Mouse (Mus musculus): ENCODE data around the gene Fam216a. TPM values are rescaled to one million over a fixed set of nuclear protein-coding genes. Genes with fewer than 3 reads are reported as not detected.
A peak's percentile ranks its signal among the peaks of the same experiment; 100 is the strongest.

The Fam216a gene
- polyA plus RNA-seq, 1 experiment from 2014 or later = 99.6 TPM

DNA sequence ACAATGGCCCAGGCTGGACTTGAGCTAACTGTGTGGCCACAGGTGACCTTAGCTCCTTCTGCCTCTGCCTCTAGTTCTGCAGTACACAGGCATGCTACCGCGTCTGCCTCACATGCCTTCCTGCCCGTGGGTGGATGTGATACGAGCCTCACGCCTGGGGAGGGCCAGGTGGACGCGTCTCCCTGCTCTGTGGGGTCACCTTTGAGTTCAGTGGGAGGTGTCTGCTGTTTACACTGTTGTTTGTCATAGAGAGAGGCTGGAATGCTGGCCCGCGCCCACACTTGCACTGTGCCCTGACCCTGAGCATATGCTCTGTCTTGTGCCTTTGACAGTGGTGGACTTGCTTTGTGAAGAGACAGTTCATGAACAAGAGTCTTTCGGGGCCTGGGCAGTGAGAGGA, 33.4 kb upstream of the Fam216a start:
- Histone ChIP-seq H3K27me3 (ENCODE audit: control insufficient read depth, insufficient read depth, low read length) (no peaks in the 10 kb centered on the region), H3K4me2 (ENCODE audit: low read depth, severe bottlenecking) (no peak overlapping the region), H3K9me3 (ENCODE audit: control insufficient read depth, low read length) (no peaks in the 10 kb centered on the region; the same call in 1 of the 2 replicates), H3K9ac (ENCODE audit: low read length) (no peak overlapping the region), H3K36me3 (ENCODE audit: control insufficient read depth, insufficient read depth, low read length) (peaks cover 26% of the 10 kb centered on the region), H3K4me3 (ENCODE audit: low read depth, low read length) (no peak overlapping the region), H3K27ac (replicated peaks; ENCODE audit: low read depth, low read length) (no peak overlapping the region), H3K4me1 (ENCODE audit: control insufficient read depth, insufficient read depth, low read length) (no peaks in the 10 kb centered on the region)
- ATAC-seq (ENCODE audit: insufficient number of reproducible peaks, low FRiP score, low TSS enrichment, low read depth) = no peak
- DNase-seq (ENCODE audit: low spot score) = no peak
- 98% methylated on average over 10 of the region's 10 CpGs for WGBS

GRCm38 (mm10) chr5:122403362-122403761, 31.2 kb upstream of the Fam216a start:
- Histone ChIP-seq H3K9me3 (ENCODE audit: control insufficient read depth, low read length) (no peaks in the 10 kb centered on the region), H3K27me3 (ENCODE audit: control insufficient read depth, insufficient read depth, low read length) (no peaks in the 10 kb centered on the region), H3K36me3 (ENCODE audit: control insufficient read depth, insufficient read depth, low read length) (peaks cover 28% of the 10 kb centered on the region), H3K4me2 (ENCODE audit: low read depth, severe bottlenecking) (no peak overlapping the region), H3K4me1 (ENCODE audit: control insufficient read depth, insufficient read depth, low read length) (no peaks in the 10 kb centered on the region), H3K27ac (replicated peaks; ENCODE audit: low read depth, low read length) (no peak overlapping the region), H3K9ac (ENCODE audit: low read length) (no peak overlapping the region), H3K4me3 (ENCODE audit: low read depth, low read length) (no peak overlapping the region)
- 91% methylated on average over 12 of the region's 12 CpGs for WGBS
- DNase-seq (ENCODE audit: low spot score) (no peak), ATAC-seq (ENCODE audit: insufficient number of reproducible peaks, low FRiP score, low TSS enrichment, low read depth) (no peak)

GRCm38 (mm10) chr5:122402772-122403171, 30.6 kb upstream of the Fam216a start:
- Histone ChIP-seq H3K36me3 (ENCODE audit: control insufficient read depth, insufficient read depth, low read length) (peaks cover 28% of the 10 kb centered on the region), H3K4me2 (ENCODE audit: low read depth, severe bottlenecking) (no peak overlapping the region), H3K9me3 (ENCODE audit: control insufficient read depth, low read length) (no peaks in the 10 kb centered on the region), H3K27me3 (ENCODE audit: control insufficient read depth, insufficient read depth, low read length) (no peaks in the 10 kb centered on the region), H3K4me1 (ENCODE audit: control insufficient read depth, insufficient read depth, low read length) (no peaks in the 10 kb centered on the region), H3K27ac (replicated peaks; ENCODE audit: low read depth, low read length) (no peak overlapping the region), H3K9ac (ENCODE audit: low read length) (no peak overlapping the region), H3K4me3 (ENCODE audit: low read depth, low read length) (no peak overlapping the region)
- no peak for ATAC-seq (ENCODE audit: insufficient number of reproducible peaks, low FRiP score, low TSS enrichment, low read depth)
- WGBS = 83% methylated on average over 5 of the region's 5 CpGs
- no peak for DNase-seq (ENCODE audit: low spot score)

DNA sequence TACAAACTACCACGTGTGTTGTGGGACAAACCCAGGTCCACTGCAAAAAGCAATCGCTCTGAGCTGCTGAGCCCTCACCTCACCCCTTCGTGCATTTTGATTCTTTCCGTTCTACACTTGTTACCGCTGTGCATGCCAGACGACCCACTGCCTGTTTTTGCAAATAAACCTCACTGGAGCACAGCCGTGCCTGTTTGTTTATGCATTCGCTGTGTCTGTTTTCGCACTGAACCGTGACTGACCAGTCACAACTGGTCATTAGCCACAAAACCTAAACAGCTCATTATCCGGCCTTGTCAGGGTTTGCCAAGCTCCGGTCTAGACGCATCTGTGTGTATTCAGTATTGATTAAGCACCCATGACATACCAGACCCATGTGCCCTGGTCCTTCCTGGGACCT, 30.0 kb upstream of the Fam216a start:
- Histone ChIP-seq H3K27ac (replicated peaks; ENCODE audit: low read depth, low read length) (no peak overlapping the region), H3K9ac (ENCODE audit: low read length) (no peak overlapping the region), H3K36me3 (ENCODE audit: control insufficient read depth, insufficient read depth, low read length) (peaks cover 32% of the 10 kb centered on the region), H3K4me3 (ENCODE audit: low read depth, low read length) (no peak overlapping the region), H3K27me3 (ENCODE audit: control insufficient read depth, insufficient read depth, low read length) (no peaks in the 10 kb centered on the region), H3K4me2 (ENCODE audit: low read depth, severe bottlenecking) (no peak overlapping the region), H3K4me1 (ENCODE audit: control insufficient read depth, insufficient read depth, low read length) (no peaks in the 10 kb centered on the region), H3K9me3 (ENCODE audit: control insufficient read depth, low read length) (no peaks in the 10 kb centered on the region)
- DNase-seq (ENCODE audit: low spot score) (no peak), ATAC-seq (ENCODE audit: insufficient number of reproducible peaks, low FRiP score, low TSS enrichment, low read depth) (no peak)
- WGBS = 73% methylated on average over 13 of the region's 13 CpGs

DNA sequence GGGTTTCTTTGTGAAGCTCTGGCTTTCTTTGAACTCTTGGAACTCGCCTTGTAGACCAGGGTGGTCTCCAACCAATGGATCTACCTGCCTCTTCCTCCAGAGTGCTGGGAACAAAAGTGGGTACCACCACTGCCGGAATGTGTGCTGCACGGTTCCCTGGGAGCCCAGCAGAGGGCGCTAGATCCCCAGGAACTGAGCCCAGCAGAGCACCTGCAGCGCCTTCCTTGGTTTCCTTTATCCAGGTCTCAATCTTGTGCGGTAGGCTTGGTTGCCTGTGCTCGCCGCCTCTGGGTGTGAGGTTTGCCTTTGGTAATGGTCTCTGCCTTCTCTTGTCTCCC, 29.1 kb upstream of the Fam216a start:
- H3K9ac ChIP-seq (ENCODE audit: low read length) = no peak overlapping the region
- no peaks in the 10 kb centered on the region for H3K4me1 ChIP-seq (ENCODE audit: control insufficient read depth, insufficient read depth, low read length)
- H3K4me3 ChIP-seq (ENCODE audit: low read depth, low read length) = no peak overlapping the region
- ATAC-seq (ENCODE audit: insufficient number of reproducible peaks, low FRiP score, low TSS enrichment, low read depth) (no peak), DNase-seq (ENCODE audit: low spot score) (peak; percentile 80)
- peaks cover 26% of the 10 kb centered on the region for H3K36me3 ChIP-seq (ENCODE audit: control insufficient read depth, insufficient read depth, low read length)
- 17% methylated on average over 8 of the region's 8 CpGs for WGBS
- H3K27me3 ChIP-seq (ENCODE audit: control insufficient read depth, insufficient read depth, low read length) = no peaks in the 10 kb centered on the region
- H3K4me2 ChIP-seq (ENCODE audit: low read depth, severe bottlenecking) = no peak overlapping the region
- no peak overlapping the region for H3K27ac ChIP-seq (replicated peaks; ENCODE audit: low read depth, low read length)
- no peaks in the 10 kb centered on the region for H3K9me3 ChIP-seq (ENCODE audit: control insufficient read depth, low read length)

GRCm38 (mm10) chr5:122400628-122401302, 28.6 kb upstream of the Fam216a start:
- H3K36me3 ChIP-seq (ENCODE audit: control insufficient read depth, insufficient read depth, low read length) = peaks cover 24% of the 10 kb centered on the region; the same call in 1 of the 2 replicates
- no peak for ATAC-seq (ENCODE audit: insufficient number of reproducible peaks, low FRiP score, low TSS enrichment, low read depth)

GRCm38 (mm10) chr5:122399871-122400270, 27.7 kb upstream of the Fam216a start:
- 95% methylated on average over 8 of the region's 8 CpGs for WGBS
- Histone ChIP-seq H3K27ac (replicated peaks; ENCODE audit: low read depth, low read length) (no peak overlapping the region), H3K9ac (ENCODE audit: low read length) (no peak overlapping the region), H3K4me1 (ENCODE audit: control insufficient read depth, insufficient read depth, low read length) (no peaks in the 10 kb centered on the region), H3K9me3 (ENCODE audit: control insufficient read depth, low read length) (no peaks in the 10 kb centered on the region), H3K4me3 (ENCODE audit: low read depth, low read length) (no peak overlapping the region), H3K36me3 (ENCODE audit: control insufficient read depth, insufficient read depth, low read length) (peaks cover 16% of the 10 kb centered on the region; the same call in 1 of the 2 replicates), H3K27me3 (ENCODE audit: control insufficient read depth, insufficient read depth, low read length) (no peaks in the 10 kb centered on the region), H3K4me2 (ENCODE audit: low read depth, severe bottlenecking) (no peak overlapping the region)
- DNase-seq (ENCODE audit: low spot score) (no peak), ATAC-seq (ENCODE audit: insufficient number of reproducible peaks, low FRiP score, low TSS enrichment, low read depth) (no peak)

More at GRCm38 (mm10) chr5:122400628-122401302, 28.6 kb upstream of the Fam216a start:
- Histone ChIP-seq H3K27me3 (ENCODE audit: control insufficient read depth, insufficient read depth, low read length) (no peaks in the 10 kb centered on the region), H3K27ac (replicated peaks; ENCODE audit: low read depth, low read length) (no peak overlapping the region), H3K4me2 (ENCODE audit: low read depth, severe bottlenecking) (no peak overlapping the region), H3K9me3 (ENCODE audit: control insufficient read depth, low read length) (no peaks in the 10 kb centered on the region), H3K9ac (ENCODE audit: low read length) (no peak overlapping the region), H3K4me1 (ENCODE audit: control insufficient read depth, insufficient read depth, low read length) (no peaks in the 10 kb centered on the region), H3K4me3 (ENCODE audit: low read depth, low read length) (no peak overlapping the region)
- DNase-seq (ENCODE audit: low spot score) = no peak
- 85% methylated on average over 18 of the region's 18 CpGs for WGBS

DNA sequence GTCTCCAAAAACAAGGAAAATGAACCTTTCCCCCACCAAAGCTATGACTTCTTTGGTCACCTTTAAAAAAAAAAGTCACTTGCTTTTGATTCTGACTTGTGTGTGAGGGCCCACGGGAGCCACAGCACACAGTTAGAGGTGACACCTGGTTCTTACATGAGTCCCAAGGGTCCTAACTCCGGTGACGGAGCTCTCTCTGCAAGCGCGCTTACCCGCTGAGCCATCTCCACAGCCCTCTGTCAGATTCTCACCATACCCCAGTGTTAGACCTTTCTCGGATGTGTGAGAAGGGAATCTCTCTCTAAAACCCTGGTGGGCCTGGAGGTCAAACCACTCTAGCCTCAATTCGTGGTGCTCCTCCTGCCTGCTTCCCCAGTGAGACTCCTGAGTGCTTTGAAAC, 25.3 kb upstream of the Fam216a start:
- H3K4me2 ChIP-seq (ENCODE audit: low read depth, severe bottlenecking) = no peak overlapping the region
- no peak for DNase-seq (ENCODE audit: low spot score)
- no peak overlapping the region for H3K27ac ChIP-seq (replicated peaks; ENCODE audit: low read depth, low read length)
- ATAC-seq (ENCODE audit: insufficient number of reproducible peaks, low FRiP score, low TSS enrichment, low read depth) = no peak
- peaks cover 9% of the 10 kb centered on the region; the same call in 1 of the 2 replicates for H3K36me3 ChIP-seq (ENCODE audit: control insufficient read depth, insufficient read depth, low read length)
- H3K4me3 ChIP-seq (ENCODE audit: low read depth, low read length) = no peak overlapping the region
- peaks cover 3% of the 10 kb centered on the region for H3K4me1 ChIP-seq (ENCODE audit: control insufficient read depth, insufficient read depth, low read length)
- no peaks in the 10 kb centered on the region for H3K27me3 ChIP-seq (ENCODE audit: control insufficient read depth, insufficient read depth, low read length)
- 88% methylated on average over 8 of the region's 8 CpGs for WGBS
- no peaks in the 10 kb centered on the region for H3K9me3 ChIP-seq (ENCODE audit: control insufficient read depth, low read length)
- no peak overlapping the region for H3K9ac ChIP-seq (ENCODE audit: low read length)

- Histone ChIP-seq H3K4me1 (ENCODE audit: control insufficient read depth, insufficient read depth, low read length) (peaks cover 4% of the 10 kb centered on the region), H3K4me2 (ENCODE audit: low read depth, severe bottlenecking) (no peak overlapping the region), H3K4me3 (ENCODE audit: low read depth, low read length) (no peak overlapping the region), H3K9me3 (ENCODE audit: control insufficient read depth, low read length) (no peaks in the 10 kb centered on the region), H3K27me3 (ENCODE audit: control insufficient read depth, insufficient read depth, low read length) (no peaks in the 10 kb centered on the region), H3K36me3 (ENCODE audit: control insufficient read depth, insufficient read depth, low read length) (peaks cover 9% of the 10 kb centered on the region; the same call in 1 of the 2 replicates), H3K9ac (ENCODE audit: low read length) (no peak overlapping the region), H3K27ac (replicated peaks; ENCODE audit: low read depth, low read length) (no peak overlapping the region)
- ATAC-seq (ENCODE audit: insufficient number of reproducible peaks, low FRiP score, low TSS enrichment, low read depth) (no peak), DNase-seq (ENCODE audit: low spot score) (no peak)
- WGBS = 89% methylated on average over 10 of the region's 10 CpGs
Observed at GRCm38 (mm10) chr5:122396791-122397190, 24.6 kb upstream of the Fam216a start.
